Mouse (Mus musculus) thymus, adult 2 months (tissue): ENCODE measurements at regions not wholly inside any gene's neighbourhood (a gene's known extent, or its start where the extent isn't known, plus 50 kb on each side); places are given as distances from the start of the nearest gene placed in this dataset.

Experiments
- CTCF ChIP-seq: fragments of 200-500 bp; IDR thresholded peaks from 2 replicates; pipeline ENCODE4 v1.5.1; 2012; ENCODE audit warnings: mild to moderate bottlenecking, control low read depth, low read length, moderate library complexity, borderline replicate concordance; ENCODE audit not compliant: control insufficient read depth, poor library complexity, insufficient read depth; ENCODE audit errors: extremely low read depth
- POLR2A ChIP-seq: fragments of 200-500 bp; IDR thresholded peaks from 2 replicates; pipeline ENCODE4 v1.6.1; 2012; ENCODE audit warnings: mild to moderate bottlenecking, low read length, control low read depth, moderate library complexity; ENCODE audit not compliant: control insufficient read depth, poor library complexity, insufficient read depth; ENCODE audit errors: extremely low read depth

DNA sequence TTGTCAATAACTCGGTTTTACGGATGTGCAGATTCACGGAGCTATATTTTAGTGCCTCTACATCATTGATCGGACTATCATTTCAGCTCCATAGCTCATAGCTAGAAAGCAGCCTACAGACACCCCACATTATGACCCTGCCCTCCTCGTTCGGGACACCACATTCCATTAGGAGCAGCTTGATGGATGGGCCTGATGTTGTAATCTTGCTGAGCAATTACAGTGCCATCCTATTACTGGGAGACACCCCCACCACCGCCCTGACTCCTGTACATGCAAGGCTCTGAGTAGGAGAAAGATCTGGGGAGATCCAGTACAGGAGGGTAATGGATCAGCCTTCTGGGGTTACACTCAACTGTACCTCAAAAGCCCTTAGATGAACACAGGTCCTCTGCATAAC lies 120.2 kb downstream of the 2410131K14Rik start:
- TF ChIP-seq CTCF (no peak), POLR2A (no peak)
